Mouse (Mus musculus): ENCODE results near the gene P4hb.

DNA sequence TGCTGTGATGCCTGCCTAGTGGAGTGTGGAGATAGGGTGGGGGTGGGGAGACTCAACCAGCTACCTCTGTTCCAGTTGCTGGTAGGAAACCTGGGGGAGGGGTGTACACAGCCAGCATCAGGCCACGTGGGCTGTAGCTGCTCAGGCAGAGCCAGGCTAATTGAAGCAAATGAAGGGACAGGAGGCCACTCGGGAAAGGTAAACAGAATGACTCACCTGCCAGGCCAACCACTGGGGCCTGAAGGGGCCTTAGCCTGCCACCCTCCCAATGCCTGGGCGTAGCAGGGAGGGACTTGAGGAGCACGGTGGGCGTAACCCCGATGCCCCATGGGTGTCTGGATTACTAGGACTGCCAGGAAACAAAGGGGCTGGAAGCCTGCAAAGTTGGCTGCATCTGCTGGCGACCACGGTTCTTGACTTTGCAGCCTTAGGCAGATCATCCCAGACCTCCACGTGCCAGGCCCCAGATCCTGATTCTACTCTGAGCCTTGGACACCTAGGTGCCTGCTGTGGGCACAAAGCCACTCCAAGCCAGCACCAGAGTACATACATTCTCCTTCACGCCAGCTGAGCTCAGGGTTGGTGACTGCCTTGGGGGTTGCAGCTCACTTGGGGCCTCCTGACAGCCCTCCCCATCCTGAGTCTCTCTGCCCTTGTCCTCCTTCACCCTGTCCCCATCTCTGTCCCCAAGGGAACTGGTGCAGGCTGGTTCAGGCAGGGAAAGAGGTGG lies 33.6 kb downstream of the P4hb start:
- TF ChIP-seq ZNF384 (IDR thresholded peaks at IDR 0.05; ENCODE audit: low read depth, low read length) = no peak
- no peak for TF ChIP-seq CHD2 (IDR thresholded peaks at IDR 0.05; ENCODE audit: low read depth, low read length)
- no peak for TF ChIP-seq MAFK (IDR thresholded peaks at IDR 0.05; ENCODE audit: insufficient read depth, low read depth, low read length)
- TF ChIP-seq ZC3H11A (IDR thresholded peaks at IDR 0.05; ENCODE audit: borderline replicate concordance, low read depth, low read length) = no peak
